Mouse (Mus musculus) C2C12 (cell line): ENCODE results near the gene Tuba8.

Experiments
- CEBPB ChIP-seq: IDR thresholded peaks from one replicate; pipeline ENCODE4 v1.6.1; 2011; ENCODE audit warnings: low read depth, mild to moderate bottlenecking, control low read depth, moderate library complexity
- CTCF ChIP-seq: IDR thresholded peaks from one replicate; pipeline ENCODE4 v1.5.1; 2011; ENCODE audit not compliant: control insufficient read depth, insufficient read depth, insufficient read length
- FOSL1 ChIP-seq: IDR thresholded peaks from one replicate; pipeline ENCODE4 v1.8.0; 2011; ENCODE audit warnings: mild to moderate bottlenecking, low read length; ENCODE audit not compliant: poor library complexity, insufficient read depth, severe bottlenecking
- MAX ChIP-seq: IDR thresholded peaks from one replicate; pipeline ENCODE4 v1.6.1; 2011; ENCODE audit warnings: mild to moderate bottlenecking, control low read depth
- MYOD1 ChIP-seq: IDR thresholded peaks from one replicate; pipeline ENCODE4 v1.6.1; 2011; ENCODE audit warnings: low read depth; ENCODE audit not compliant: control insufficient read depth, insufficient read length
- USF1 ChIP-seq: IDR thresholded peaks from one replicate; pipeline ENCODE4 v1.6.1; 2011; ENCODE audit warnings: low read depth, mild to moderate bottlenecking, control low read depth, moderate library complexity

GRCm38 (mm10) chr6:121272075-121272800, 61.7 kb downstream of the Tuba8 start:
- TF ChIP-seq CTCF (peak; percentile 21), MAX (no peak), MYOD1 (no peak), USF1 (no peak), CEBPB (no peak), FOSL1 (no peak)
